Mouse (Mus musculus) forebrain, postnatal 0 days (tissue): ENCODE data around the gene Mfng. TPM values are rescaled to one million over a fixed set of nuclear protein-coding genes. Genes with fewer than 3 reads are reported as not detected.

ENCODE experiments used
- ATAC-seq: fragments of 200-750 bp; cut with Nextera tagmentation; 2 replicates; pipeline ENCODE4 v1.8.0; 2017; ENCODE audit warnings: mild to moderate bottlenecking, moderate library complexity
- DNase-seq: peaks from one replicate; pipeline ENCODE4 v3.0.0-alpha.2; 2015
- H3K27ac ChIP-seq: fragments of 300-500 bp; sonication (generic); 2 replicates; pipeline ENCODE4 v1.5.1; 2014; ENCODE audit warnings: low read depth, mild to moderate bottlenecking, antibody characterized with exemption, low read length, moderate library complexity, mixed read lengths
- H3K27me3 ChIP-seq: fragments of 300-500 bp; sonication (generic); 2 replicates; pipeline ENCODE4 v1.6.1; 2014; ENCODE audit warnings: mild to moderate bottlenecking, low read length, mixed read lengths; ENCODE audit not compliant: insufficient read depth
- H3K36me3 ChIP-seq: fragments of 300-500 bp; sonication (generic); 2 replicates; pipeline ENCODE4 v1.6.1; 2014; ENCODE audit warnings: mild to moderate bottlenecking, moderate library complexity; ENCODE audit not compliant: insufficient read depth
- H3K4me1 ChIP-seq: fragments of 300-500 bp; sonication (generic); 2 replicates; pipeline ENCODE4 v1.6.1; 2014; ENCODE audit warnings: antibody characterized with exemption; ENCODE audit not compliant: insufficient read depth
- H3K4me2 ChIP-seq: fragments of 300-500 bp; sonication (generic); 2 replicates; pipeline ENCODE4 v1.6.1; 2014; ENCODE audit warnings: low read depth, mild to moderate bottlenecking, moderate library complexity
- H3K4me3 ChIP-seq: fragments of 300-500 bp; sonication (generic); 2 replicates; pipeline ENCODE4 v1.5.1; 2014; ENCODE audit warnings: low read depth, low read length, mixed read lengths
- H3K9ac ChIP-seq: fragments of 300-500 bp; sonication (generic); 2 replicates; pipeline ENCODE4 v1.6.1; 2014; ENCODE audit warnings: mild to moderate bottlenecking
- H3K9me3 ChIP-seq: fragments of 300-500 bp; sonication (generic); 2 replicates; pipeline ENCODE4 v1.6.1; 2016; ENCODE audit warnings: low read length
- CTCF ChIP-seq: sonication (generic); IDR thresholded peaks from 2 replicates; pipeline ENCODE4 v1.5.1; 2016; ENCODE audit warnings: antibody characterized with exemption, control low read depth, low read depth
- WGBS: fragments of 180-500 bp; shearing (Covaris S2); extraction: QIAGEN DNeasy Blood & Tissue Kit; methylation state at CpG from one replicate; pipeline ENCODE4 v1.1.7; 2014; 5-methylcytosine and 5-hydroxymethylcytosine counted together
- polyA plus RNA-seq: library from polyadenylated mRNA; unstranded; fragments of >200 nt; fragmentation: Nextera tagmentation; extraction: Ambion mirVana; gene quantifications from 2 replicates; pipeline ENCODE4 v1.2.1, GENCODE M21; 2015
- total RNA-seq: library from RNA; depleted of rRNA; stranded (reverse); fragments of >200 nt; gene quantifications from 2 replicates; pipeline ENCODE4 v1.2.3, GENCODE M21; 2014

Mfng gene
- total and polyA plus RNA-seq, 2 experiments from 2014 or later: 11.4 to 16.0 TPM

DNA sequence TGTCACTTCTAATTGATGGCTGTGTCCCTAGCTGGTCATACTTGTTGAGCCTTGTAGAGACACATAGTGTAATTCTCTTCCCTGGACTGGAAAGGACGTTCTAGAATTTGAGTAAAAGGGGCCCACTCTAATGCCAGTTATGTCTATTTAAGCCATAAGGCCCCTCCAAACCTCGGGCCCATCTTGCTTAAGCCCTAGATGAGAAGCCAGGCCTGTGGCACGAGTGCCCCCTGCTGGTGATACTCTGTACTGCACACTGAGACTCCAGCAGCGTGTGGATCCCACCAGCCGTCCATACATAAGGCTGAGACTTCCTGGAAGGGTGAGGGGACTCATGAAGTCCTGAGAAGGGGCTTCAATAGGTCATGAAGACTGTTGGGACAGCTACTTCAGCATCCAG is 29.1 kb downstream of the Mfng start:
- no peak overlapping the region for H3K4me3 ChIP-seq
- TF ChIP-seq CTCF: peak; percentile 100
- no peaks in the 10 kb centered on the region for H3K27me3 ChIP-seq
- no peaks in the 10 kb centered on the region for H3K36me3 ChIP-seq
- no peak overlapping the region for H3K4me2 ChIP-seq
- peak overlapping the region; percentile 9; the same call in 1 of the 2 replicates for H3K27ac ChIP-seq
- WGBS: 4% methylated on average over 5 of the region's 5 CpGs
- no peaks in the 10 kb centered on the region for H3K4me1 ChIP-seq
- ATAC-seq (peak; percentile 81), DNase-seq (peak; percentile 95)
- no peak overlapping the region for H3K9ac ChIP-seq
- H3K9me3 ChIP-seq: no peaks in the 10 kb centered on the region

DNA sequence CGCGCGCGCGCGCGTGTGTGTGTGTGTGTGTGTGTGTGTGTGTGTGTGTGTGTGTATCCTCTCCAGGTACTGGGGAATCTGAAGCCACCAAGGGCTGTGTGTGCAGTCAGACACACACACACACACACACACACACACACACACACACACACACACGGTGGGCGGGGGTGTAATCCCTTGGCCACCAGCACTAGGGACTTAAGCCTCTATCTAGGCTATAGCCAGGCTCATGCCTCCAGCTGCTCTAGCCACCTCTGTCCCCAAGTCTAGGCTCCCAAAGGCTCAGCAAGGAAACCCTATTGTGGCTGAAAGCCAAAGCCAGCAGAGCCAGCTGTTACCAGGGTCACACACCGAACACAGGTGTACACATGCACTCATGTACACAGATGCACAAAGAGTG is 30.4 kb downstream of the Mfng start:
- Histone ChIP-seq H3K9me3 (no peaks in the 10 kb centered on the region), H3K4me1 (no peaks in the 10 kb centered on the region), H3K4me3 (no peak overlapping the region), H3K27ac (no peak overlapping the region), H3K36me3 (no peaks in the 10 kb centered on the region), H3K27me3 (no peaks in the 10 kb centered on the region), H3K9ac (no peak overlapping the region), H3K4me2 (no peak overlapping the region)
- WGBS: 87% methylated on average over 10 of the region's 10 CpGs
- DNase-seq (no peak), ATAC-seq (no peak)
- no peak for TF ChIP-seq CTCF

DNA sequence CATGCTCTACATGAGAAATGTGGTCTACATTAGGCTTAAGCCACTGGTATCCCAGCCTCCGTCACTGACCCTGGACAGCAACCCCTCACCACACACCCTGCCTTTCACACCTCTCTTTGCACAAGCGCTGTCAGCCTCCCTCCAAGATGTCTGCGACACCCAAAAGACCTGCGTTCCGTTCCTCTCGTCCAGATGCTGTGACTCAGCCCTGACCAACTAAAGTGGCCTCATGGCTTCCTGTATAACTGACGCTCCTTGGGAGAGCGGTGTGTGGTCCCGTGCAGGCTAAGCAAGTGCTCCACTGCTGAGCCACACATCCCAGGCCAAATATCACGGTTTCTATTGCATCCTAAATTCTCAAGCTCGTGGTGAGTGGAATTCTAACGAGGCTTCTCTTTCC is 32.6 kb downstream of the Mfng start:
- Histone ChIP-seq H3K4me2 (no peak overlapping the region), H3K27ac (no peak overlapping the region), H3K36me3 (no peaks in the 10 kb centered on the region), H3K4me3 (no peak overlapping the region), H3K9ac (no peak overlapping the region), H3K9me3 (no peaks in the 10 kb centered on the region), H3K27me3 (no peaks in the 10 kb centered on the region), H3K4me1 (peaks cover 9% of the 10 kb centered on the region)
- no peak for ATAC-seq
- WGBS: 69% methylated on average over 12 of the region's 12 CpGs
- DNase-seq: no peak
- TF ChIP-seq CTCF: no peak

DNA sequence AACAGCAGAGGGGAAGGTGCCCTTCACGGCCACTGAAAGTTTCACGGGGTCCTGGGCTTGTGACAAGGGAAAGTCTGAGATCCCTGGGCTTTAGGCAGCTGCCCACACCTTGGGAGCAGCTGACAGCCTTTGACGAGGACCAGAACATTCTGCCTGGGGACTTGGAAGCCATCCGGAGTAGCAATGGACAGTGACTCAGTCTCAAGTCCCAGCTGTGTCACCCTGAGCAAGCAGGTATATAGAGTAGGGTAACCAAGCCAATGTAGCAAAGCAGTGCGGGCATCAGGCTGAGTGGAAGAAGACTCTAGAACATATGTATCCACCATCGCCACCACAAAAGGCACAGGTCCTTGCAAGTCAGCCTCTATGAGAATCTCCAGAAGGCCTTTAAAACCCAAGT is 36.1 kb downstream of the Mfng start:
- Histone ChIP-seq H3K4me3 (no peak overlapping the region), H3K36me3 (no peaks in the 10 kb centered on the region), H3K27me3 (no peaks in the 10 kb centered on the region), H3K27ac (peak overlapping the region; percentile 74), H3K4me2 (no peak overlapping the region), H3K9me3 (no peaks in the 10 kb centered on the region), H3K4me1 (peaks cover 16% of the 10 kb centered on the region), H3K9ac (no peak overlapping the region)
- ATAC-seq: no peak
- 61% methylated on average over 6 of the region's 6 CpGs for WGBS
- DNase-seq: no peak
- TF ChIP-seq CTCF: no peak

DNA sequence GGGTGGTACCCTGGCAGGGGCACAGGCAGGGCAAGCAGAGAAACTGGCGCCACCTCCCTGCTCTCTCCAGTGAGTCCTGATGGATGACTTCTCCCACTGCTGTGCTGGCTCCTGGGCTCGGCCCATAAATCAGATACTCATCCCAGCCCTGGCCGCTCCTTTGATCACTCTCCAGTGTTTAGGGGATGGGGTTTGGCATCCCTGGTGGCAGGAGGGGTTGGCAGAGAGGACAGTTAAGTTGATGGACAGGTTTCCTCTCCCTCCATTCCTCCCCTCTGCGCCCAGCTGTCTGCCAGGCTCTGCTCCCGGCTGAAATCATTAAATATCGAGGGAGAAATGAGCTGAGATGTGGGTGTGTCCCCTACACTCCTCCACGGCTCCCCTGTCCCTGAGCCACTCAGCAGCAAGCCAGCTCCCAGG is 36.6 kb downstream of the Mfng start:
- Histone ChIP-seq H3K27me3 (no peaks in the 10 kb centered on the region), H3K9ac (no peak overlapping the region), H3K9me3 (no peaks in the 10 kb centered on the region), H3K36me3 (no peaks in the 10 kb centered on the region), H3K4me2 (no peak overlapping the region), H3K27ac (peak overlapping the region; percentile 86), H3K4me3 (no peak overlapping the region), H3K4me1 (peaks cover 16% of the 10 kb centered on the region)
- TF ChIP-seq CTCF: no peak
- peak; percentile 67 for DNase-seq
- peak; percentile 64 for ATAC-seq
- WGBS: 18% methylated on average over 7 of the region's 7 CpGs

DNA sequence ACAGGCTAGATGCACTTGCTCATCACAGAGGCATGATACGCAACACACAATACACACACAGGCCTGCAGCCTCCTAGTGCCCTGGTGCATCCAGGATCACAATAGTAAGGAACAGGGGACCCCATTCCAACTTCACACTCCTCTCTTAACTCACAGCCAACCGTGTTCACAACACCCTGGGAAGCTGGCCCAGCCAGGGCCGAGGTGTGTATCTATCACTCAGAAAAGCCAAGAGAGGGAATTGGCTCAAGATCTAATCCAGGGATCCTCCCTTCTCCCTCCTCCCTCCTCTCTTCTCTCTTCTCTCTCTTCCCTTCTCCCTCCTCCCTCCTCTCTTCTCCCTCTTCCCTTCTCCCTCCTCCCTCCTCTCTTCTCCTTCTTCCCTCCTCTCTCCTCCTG is 37.1 kb downstream of the Mfng start:
- H3K4me1 ChIP-seq: peaks cover 16% of the 10 kb centered on the region
- peak overlapping the region; percentile 86 for H3K27ac ChIP-seq
- H3K9me3 ChIP-seq: no peaks in the 10 kb centered on the region
- no peak overlapping the region for H3K4me3 ChIP-seq
- no peaks in the 10 kb centered on the region for H3K36me3 ChIP-seq
- WGBS: 31% methylated on average over 3 of the region's 3 CpGs
- no peaks in the 10 kb centered on the region for H3K27me3 ChIP-seq
- H3K9ac ChIP-seq: peak overlapping the region; percentile 22; the same call in 1 of the 2 replicates
- peak; percentile 21 for ATAC-seq
- DNase-seq: no peak
- TF ChIP-seq CTCF: no peak
- 0 out of 2 replicates have a peak overlapping the region, but pooled peaks have one; percentile 6 for H3K4me2 ChIP-seq

DNA sequence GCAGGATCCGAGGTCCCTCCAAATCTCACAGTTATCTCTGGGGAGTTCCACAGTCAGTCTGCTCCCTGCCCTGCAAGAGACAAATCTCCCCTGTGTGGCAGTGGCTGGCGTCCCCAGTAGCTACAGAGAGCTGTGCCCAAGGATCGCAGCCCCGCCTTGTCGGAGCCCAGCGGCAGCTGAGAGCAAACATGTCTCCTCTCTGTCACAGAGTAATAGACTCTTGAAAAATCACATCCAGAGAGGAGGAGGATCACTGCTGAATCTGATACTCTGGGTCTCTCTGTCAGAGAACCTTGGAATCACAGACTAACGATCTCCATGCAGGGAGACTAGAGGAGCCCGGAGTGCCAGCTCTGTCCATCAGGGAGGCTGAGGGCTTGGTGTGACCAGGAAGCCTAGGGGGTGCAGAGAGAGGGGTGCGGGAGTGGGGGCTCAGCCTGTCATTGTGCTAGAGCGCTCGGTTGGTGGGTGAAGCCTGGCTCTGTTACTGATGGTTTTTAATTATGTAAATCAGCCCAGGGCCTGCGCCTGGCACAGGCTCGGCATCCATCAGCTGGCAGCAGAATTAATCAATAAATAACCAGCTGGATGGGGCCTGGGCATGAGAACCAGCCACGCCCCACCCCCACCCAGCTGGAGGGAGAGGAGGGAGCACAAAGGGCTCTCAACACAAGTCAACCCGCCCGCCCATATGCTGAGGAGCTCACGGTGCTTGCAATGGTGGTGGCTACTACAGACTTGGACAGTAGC is 37.7 kb downstream of the Mfng start:
- peak overlapping the region; percentile 86 for H3K27ac ChIP-seq
- no peaks in the 10 kb centered on the region for H3K27me3 ChIP-seq
- 0 out of 2 replicates have a peak, but pooled peaks have one; percentile 1 for TF ChIP-seq CTCF
- DNase-seq (peak; percentile 81), ATAC-seq (peak; percentile 91)
- H3K4me3 ChIP-seq: no peak overlapping the region
- 0 out of 2 replicates have a peak overlapping the region, but pooled peaks have one; percentile 6 for H3K4me2 ChIP-seq
- WGBS: 9% methylated on average over 17 of the region's 17 CpGs
- no peaks in the 10 kb centered on the region for H3K36me3 ChIP-seq
- no peaks in the 10 kb centered on the region for H3K9me3 ChIP-seq
- H3K4me1 ChIP-seq: peaks cover 16% of the 10 kb centered on the region
- H3K9ac ChIP-seq: peak overlapping the region; percentile 43; the same call in 1 of the 2 replicates
